In the genomic region with DNA sequence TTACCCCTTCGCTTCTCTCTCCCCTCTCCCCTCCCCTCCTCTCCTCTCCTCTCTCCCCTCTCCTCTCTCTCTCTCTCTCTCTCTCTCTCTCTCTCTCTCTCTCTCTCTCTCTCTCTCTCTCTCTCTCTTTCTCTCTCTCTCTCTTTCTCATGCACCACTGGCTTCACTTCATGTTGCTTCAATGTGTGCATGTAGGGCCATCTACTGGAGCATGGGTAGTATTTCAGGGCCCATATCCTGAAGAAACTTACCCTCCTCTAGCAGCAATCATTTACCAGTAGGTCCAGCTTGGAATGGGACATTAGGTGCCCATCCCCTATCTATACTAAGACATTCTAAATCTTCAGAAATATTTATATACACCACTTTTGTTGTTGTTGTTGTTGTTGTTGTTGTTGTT, we compare ENCODE assay signal across 21 mouse cellular contexts. TPM values are rescaled to one million over a fixed set of nuclear protein-coding genes. Genes with fewer than 3 reads are reported as not detected.
DNase-seq lines count a peak whose midpoint lies in the region; ATAC-seq and TF ChIP-seq lines count a peak whose summit lies in the region.
"Had no signal": no experiment of that assay in that cellular context is flagged by ENCODE, and none has a peak within 500 bp of the region (broad histone marks: within the 10 kb centered on the region; RNA-seq: fewer than 3 reads in every experiment).

No protein-coding gene starts in this region.

- DNase-seq in forebrain, postnatal 0 days, result no peak
- no peak for DNase-seq in forebrain, embryonic 10.5 days (ENCODE audit: extremely low spot score, low spot score)
- DNase-seq in left cerebral cortex, adult 2 months (ENCODE audit: extremely low spot score in 1 of 2, low spot score in 2 of 2), result no peak
- no peak for DNase-seq in left cerebral cortex, postnatal 4 days
- peak; percentile 52 for DNase-seq in CH12.LX (ENCODE audit: extremely low read depth)
- DNase-seq in embryo, embryonic 10.5 days (ENCODE audit: low spot score), result peak; percentile 1
- DNase-seq in layer of hippocampus, postnatal 36 days, result no peak
- DNase-seq: cerebellum, adult 11 months; gastrocnemius, postnatal 14 days; heart, postnatal 4 days; kidney, postnatal 36 days; lung, postnatal 36 days; thymus, postnatal 25 days had no signal

- peak; percentile 49 for TF ChIP-seq CTCF in forebrain, postnatal 0 days (IDR thresholded peaks at IDR 0.05; ENCODE audit: low read depth)
- peak; percentile 24 for TF ChIP-seq CTCF in left cerebral cortex, adult 2 months (IDR thresholded peaks at IDR 0.05)
- peak; percentile 17 to 55; a peak in 2 of 4 replicates for TF ChIP-seq CTCF in CH12.LX (conservative IDR thresholded peaks at IDR 0.05 in 1 of 2, IDR thresholded peaks at IDR 0.05 in 1 of 2; ENCODE audit: low read depth in 2 of 2, low read length in 2 of 2)

- H3K4me1 ChIP-seq in forebrain, postnatal 0 days (ENCODE audit: insufficient read depth), result no peaks in the 10 kb centered on the region
- H3K4me1 ChIP-seq in forebrain, embryonic 10.5 days, result no peaks in the 10 kb centered on the region
- no peaks in the 10 kb centered on the region for H3K4me1 ChIP-seq in CH12.LX (ENCODE audit: control insufficient read depth in 1 of 2, insufficient read depth in 2 of 2)
- H3K4me1 ChIP-seq: heart, embryonic 10.5 days; limb, embryonic 10.5 days; liver, embryonic 15.5 days had no signal

- no peaks in the 10 kb centered on the region for H3K27me3 ChIP-seq in forebrain, postnatal 0 days (ENCODE audit: insufficient read depth, low read length)
- H3K27me3 ChIP-seq in forebrain, embryonic 10.5 days (ENCODE audit: poor library complexity, severe bottlenecking), result no peaks in the 10 kb centered on the region
- no peaks in the 10 kb centered on the region for H3K27me3 ChIP-seq in CH12.LX (replicated peaks)
- H3K27me3 ChIP-seq: liver, embryonic 15.5 days had no signal

- no peak overlapping the region for H3K4me2 ChIP-seq in forebrain, postnatal 0 days (ENCODE audit: low read depth)
- no peak overlapping the region for H3K4me2 ChIP-seq in CH12.LX (ENCODE audit: insufficient read depth, low read depth, poor library complexity, severe bottlenecking)
- H3K4me2 ChIP-seq: liver, embryonic 15.5 days; midbrain, embryonic 11.5 days had no signal

- TF ChIP-seq RAD21 in CH12.LX (IDR thresholded peaks at IDR 0.05; ENCODE audit: low read depth, low read length), result peak; percentile 59

- H3K36me3 ChIP-seq in forebrain, postnatal 0 days (ENCODE audit: insufficient read depth), result no peaks in the 10 kb centered on the region
- H3K36me3 ChIP-seq in forebrain, embryonic 10.5 days (replicated peaks), result no peaks in the 10 kb centered on the region
- no peaks in the 10 kb centered on the region for H3K36me3 ChIP-seq in CH12.LX (replicated peaks in 1 of 2; ENCODE audit: control insufficient read depth in 1 of 2, insufficient read depth in 1 of 2, low read length in 1 of 2)
- H3K36me3 ChIP-seq: heart, embryonic 10.5 days; limb, embryonic 10.5 days; liver, embryonic 15.5 days had no signal

- H3K9ac ChIP-seq in forebrain, postnatal 0 days, result no peak overlapping the region
- H3K9ac ChIP-seq in CH12.LX (ENCODE audit: insufficient read depth, low read depth), result no peak overlapping the region
- H3K9ac ChIP-seq: liver, embryonic 15.5 days had no signal

- ATAC-seq in forebrain, postnatal 0 days, result no peak
- ATAC-seq: forebrain, embryonic 16.5 days had no signal

- in situ Hi-C loops in CH12.LX (cut with MboI; ENCODE audit: low pct_ligation_motif_present, low pct_unique_long_range_greater_than_20kb, low sequenced_read_pairs), result no loop called here

- dilution Hi-C loops in CH12.LX (cut with MboI; ENCODE audit: extremely low pct_ligation_motif_present, extremely low pct_unique_long_range_greater_than_20kb, low sequenced_read_pairs), result no loop called here

- H3K79me2 ChIP-seq in CH12.LX (replicated peaks; ENCODE audit: control insufficient read depth, extremely low read depth, insufficient read depth, poor library complexity, severe bottlenecking), result no peaks in the 10 kb centered on the region

- no peak overlapping the region for H3K4me3 ChIP-seq in forebrain, postnatal 0 days (ENCODE audit: low read depth, low read length)
- no peak overlapping the region for H3K4me3 ChIP-seq in forebrain, embryonic 10.5 days
- no peak overlapping the region for H3K4me3 ChIP-seq in left cerebral cortex, adult 2 months
- H3K4me3 ChIP-seq in CH12.LX (replicated peaks in 1 of 3; ENCODE audit: low read depth in 2 of 3, low read length in 2 of 3, poor library complexity in 1 of 3), result no peak overlapping the region
- H3K4me3 ChIP-seq: heart, embryonic 10.5 days; limb, embryonic 10.5 days; liver, embryonic 15.5 days had no signal

- no peak overlapping the region for H3K27ac ChIP-seq in forebrain, postnatal 0 days (ENCODE audit: low read depth, low read length)
- no peak overlapping the region for H3K27ac ChIP-seq in forebrain, embryonic 10.5 days
- no peak overlapping the region for H3K27ac ChIP-seq in left cerebral cortex, adult 2 months
- no peak overlapping the region for H3K27ac ChIP-seq in CH12.LX (ENCODE audit: insufficient read depth, low read depth)
- H3K27ac ChIP-seq: heart, embryonic 10.5 days; limb, embryonic 10.5 days; liver, embryonic 15.5 days had no signal

- no peak for TF ChIP-seq POLR2A in CH12.LX (IDR thresholded peaks at IDR 0.05; ENCODE audit: low read depth, low read length)

- TF ChIP-seq EP300 in CH12.LX (IDR thresholded peaks at IDR 0.05; ENCODE audit: low read length), result no peak

- WGBS in forebrain, postnatal 0 days, result 73% methylated on average over 1 of the region's 1 CpGs
- 82% methylated on average over 1 of the region's 1 CpGs for WGBS in forebrain, embryonic 10.5 days

- H3K9me3 ChIP-seq in forebrain, postnatal 0 days (ENCODE audit: low read length), result no peaks in the 10 kb centered on the region
- H3K9me3 ChIP-seq in forebrain, embryonic 10.5 days, result no peaks in the 10 kb centered on the region
- H3K9me3 ChIP-seq in CH12.LX (replicated peaks; ENCODE audit: low read length), result no peaks in the 10 kb centered on the region
- H3K9me3 ChIP-seq: heart, embryonic 10.5 days; limb, embryonic 10.5 days; liver, embryonic 15.5 days had no signal

- intact Hi-C loops in left cerebral cortex, adult 2 months (cut with DNase I), result no loop called here
- intact Hi-C loops in left cerebral cortex, postnatal 4 days (cut with DNase I), result no loop called here

TF ChIP-seq in CH12.LX, 34 proteins besides CTCF, POLR2A, EP300 and RAD21 (continues in another document):
- TF ChIP-seq SIN3A (IDR thresholded peaks at IDR 0.05; ENCODE audit: low read length), result no peak
- no peak for TF ChIP-seq RCOR1 (conservative IDR thresholded peaks at IDR 0.05; ENCODE audit: low read depth, low read length)
- TF ChIP-seq KAT2A (IDR thresholded peaks at IDR 0.05; ENCODE audit: insufficient replicate concordance, low read length), result no peak
- no peak for TF ChIP-seq JUND (conservative IDR thresholded peaks at IDR 0.05; ENCODE audit: low read depth, low read length)
- TF ChIP-seq BHLHE40 (IDR thresholded peaks at IDR 0.05; ENCODE audit: low read depth, low read length), result no peak

RNA-seq across cellular contexts. Expression of a gene that starts 5.7 kb away (rescaled TPM):
- not detected in 2 replicates for total RNA-seq in forebrain, postnatal 0 days (2014; rRNA removed)
- polyA plus RNA-seq in forebrain, postnatal 0 days (2015; fragmentation: Nextera tagmentation; extraction: Ambion mirVana), result not detected in 2 replicates
- not detected in 2 replicates for polyA plus RNA-seq in forebrain, embryonic 10.5 days (2016; fragmentation: Nextera tagmentation; extraction: Ambion mirVana)
- total RNA-seq in left cerebral cortex, adult 2 months (2021), result not detected
- total RNA-seq in left cerebral cortex, postnatal 4 days (2021), result not detected
- total RNA-seq in CH12.LX (2012; rRNA removed), result not detected in 2 replicates
- total RNA-seq in CH12.LX (2014; rRNA removed), result not detected in 2 replicates
- not detected in 2 replicates for polyA plus RNA-seq in CH12.LX (2012; ENCODE audit: insufficient read length, low read depth)
- total RNA-seq in layer of hippocampus, postnatal 36 days (2021), result not detected
- total RNA-seq: gastrocnemius, postnatal 14 days; heart, postnatal 4 days; layer of hippocampus, postnatal 25 days had no signal
- polyA plus RNA-seq: forebrain, embryonic 16.5 days; heart, embryonic 10.5 days; intestine, embryonic 14.5 days; limb, embryonic 10.5 days; liver, embryonic 15.5 days; midbrain, embryonic 11.5 days; spleen, adult 2 months had no signal

RNA-seq across cellular contexts. Expression of a gene that starts 10.0 kb away (rescaled TPM):
- not detected in 2 replicates for total RNA-seq in forebrain, postnatal 0 days (2014; rRNA removed)
- polyA plus RNA-seq in forebrain, postnatal 0 days (2015; fragmentation: Nextera tagmentation; extraction: Ambion mirVana), result not detected in 2 replicates
- not detected in 2 replicates for polyA plus RNA-seq in forebrain, embryonic 10.5 days (2016; fragmentation: Nextera tagmentation; extraction: Ambion mirVana)
- total RNA-seq in left cerebral cortex, adult 2 months (2021), result not detected
- total RNA-seq in left cerebral cortex, postnatal 4 days (2021), result not detected
- total RNA-seq in CH12.LX (2012; rRNA removed) (not detected in 2 replicates), CH12.LX (2014; rRNA removed) (not detected in 2 replicates)
- not detected in 2 replicates for polyA plus RNA-seq in CH12.LX (2012; ENCODE audit: insufficient read length, low read depth)
- not detected for total RNA-seq in layer of hippocampus, postnatal 36 days (2021)
- total RNA-seq: gastrocnemius, postnatal 14 days; heart, postnatal 4 days; layer of hippocampus, postnatal 25 days had no signal
- polyA plus RNA-seq: forebrain, embryonic 16.5 days; heart, embryonic 10.5 days; intestine, embryonic 14.5 days; limb, embryonic 10.5 days; liver, embryonic 15.5 days; midbrain, embryonic 11.5 days; spleen, adult 2 months had no signal

RNA-seq across cellular contexts. Expression of a gene that starts 20.7 kb away (rescaled TPM):
- total RNA-seq in forebrain, postnatal 0 days (2014; rRNA removed), result not detected in 2 replicates
- polyA plus RNA-seq in forebrain, postnatal 0 days (2015; fragmentation: Nextera tagmentation; extraction: Ambion mirVana), result not detected in 2 replicates
- polyA plus RNA-seq in forebrain, embryonic 10.5 days (2016; fragmentation: Nextera tagmentation; extraction: Ambion mirVana), result not detected in 2 replicates
- not detected for total RNA-seq in left cerebral cortex, adult 2 months (2021)
- not detected for total RNA-seq in left cerebral cortex, postnatal 4 days (2021)
- total RNA-seq in CH12.LX (2012; rRNA removed), result not detected in 2 replicates
- not detected in 2 replicates for total RNA-seq in CH12.LX (2014; rRNA removed)
- not detected in 2 replicates for polyA plus RNA-seq in CH12.LX (2012; ENCODE audit: insufficient read length, low read depth)
- not detected for total RNA-seq in layer of hippocampus, postnatal 36 days (2021)
- total RNA-seq: gastrocnemius, postnatal 14 days; heart, postnatal 4 days; layer of hippocampus, postnatal 25 days had no signal
- polyA plus RNA-seq: forebrain, embryonic 16.5 days; heart, embryonic 10.5 days; intestine, embryonic 14.5 days; limb, embryonic 10.5 days; liver, embryonic 15.5 days; midbrain, embryonic 11.5 days; spleen, adult 2 months had no signal

RNA-seq across cellular contexts. Expression of a gene that starts 28.6 kb away (rescaled TPM):
- total RNA-seq in forebrain, postnatal 0 days (2014; rRNA removed), result not detected in 2 replicates
- polyA plus RNA-seq in forebrain, postnatal 0 days (2015; fragmentation: Nextera tagmentation; extraction: Ambion mirVana), result not detected in 2 replicates
- not detected in 2 replicates for polyA plus RNA-seq in forebrain, embryonic 10.5 days (2016; fragmentation: Nextera tagmentation; extraction: Ambion mirVana)
- not detected for total RNA-seq in left cerebral cortex, adult 2 months (2021)
- not detected for total RNA-seq in left cerebral cortex, postnatal 4 days (2021)
- total RNA-seq in CH12.LX (2012; rRNA removed), result not detected in 2 replicates
- total RNA-seq in CH12.LX (2014; rRNA removed), result not detected in 2 replicates
- not detected in 2 replicates for polyA plus RNA-seq in CH12.LX (2012; ENCODE audit: insufficient read length, low read depth)
- not detected for total RNA-seq in layer of hippocampus, postnatal 36 days (2021)
- total RNA-seq: gastrocnemius, postnatal 14 days; heart, postnatal 4 days; layer of hippocampus, postnatal 25 days had no signal
- polyA plus RNA-seq: forebrain, embryonic 16.5 days; heart, embryonic 10.5 days; intestine, embryonic 14.5 days; limb, embryonic 10.5 days; liver, embryonic 15.5 days; midbrain, embryonic 11.5 days; spleen, adult 2 months had no signal

RNA-seq across cellular contexts. Expression of a gene that starts 41.7 kb away (rescaled TPM):
- total RNA-seq in forebrain, postnatal 0 days (2014; rRNA removed), result not detected in 2 replicates
- not detected in 2 replicates for polyA plus RNA-seq in forebrain, postnatal 0 days (2015; fragmentation: Nextera tagmentation; extraction: Ambion mirVana)
- not detected in 2 replicates for polyA plus RNA-seq in forebrain, embryonic 10.5 days (2016; fragmentation: Nextera tagmentation; extraction: Ambion mirVana)
- total RNA-seq in left cerebral cortex, adult 2 months (2021), result not detected
- not detected for total RNA-seq in left cerebral cortex, postnatal 4 days (2021)
- not detected in 2 replicates for total RNA-seq in CH12.LX (2012; rRNA removed)
- not detected in 2 replicates for total RNA-seq in CH12.LX (2014; rRNA removed)
- polyA plus RNA-seq in CH12.LX (2012; ENCODE audit: insufficient read length, low read depth), result not detected in 2 replicates
- total RNA-seq in layer of hippocampus, postnatal 36 days (2021), result not detected
- total RNA-seq: gastrocnemius, postnatal 14 days; heart, postnatal 4 days; layer of hippocampus, postnatal 25 days had no signal
- polyA plus RNA-seq: forebrain, embryonic 16.5 days; heart, embryonic 10.5 days; intestine, embryonic 14.5 days; limb, embryonic 10.5 days; liver, embryonic 15.5 days; midbrain, embryonic 11.5 days; spleen, adult 2 months had no signal

Comparison
In these comparisons a context has a peak if more than half of its experiments do, and no peak if none do; other contexts are left out.
1. DNase-seq: peak in CH12.LX (single experiment) and embryo, embryonic 10.5 days (single experiment); none in forebrain, postnatal 0 days (single experiment), forebrain, embryonic 10.5 days (single experiment), left cerebral cortex, adult 2 months (0 of 2), left cerebral cortex, postnatal 4 days (single experiment) and layer of hippocampus, postnatal 36 days (0 of 2).
2. Peak in every context shown above with its lines, with median percentiles within 50 percentile points of each other: CTCF ChIP-seq.